ENCODE assay signal across 8 mouse cellular contexts in the genomic region with DNA sequence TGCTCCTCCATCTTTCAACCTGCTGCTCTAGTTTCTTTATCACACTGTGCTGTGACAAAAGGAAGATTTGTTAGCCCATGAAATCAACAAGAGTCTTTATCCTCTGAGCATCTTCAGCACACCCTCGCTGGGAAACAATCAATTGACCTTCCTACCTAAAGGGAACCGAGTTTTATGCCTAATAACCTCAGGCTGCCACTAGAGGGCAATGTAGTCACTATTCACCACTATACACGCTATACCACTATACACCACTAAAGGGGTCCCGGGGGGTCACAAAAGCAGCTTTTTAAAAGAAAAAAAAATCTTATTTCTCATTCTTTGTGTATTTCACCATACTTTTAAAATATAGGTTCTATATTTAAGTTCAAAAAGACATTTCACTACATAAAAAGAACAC. TPM values are rescaled to one million over a fixed set of nuclear protein-coding genes. Genes with fewer than 3 reads are reported as not detected.
DNase-seq lines count a peak whose midpoint lies in the region; ATAC-seq and TF ChIP-seq lines count a peak whose summit lies in the region.

No protein-coding gene starts in this region.

- WGBS in limb, embryonic 14.5 days: 13% methylated on average over 4 of the region's 4 CpGs

- H3K4me2 ChIP-seq in limb, embryonic 14.5 days (replicated peaks; ENCODE audit: low read depth, low read length, severe bottlenecking): no peak overlapping the region

- H3K27me3 ChIP-seq in limb, embryonic 14.5 days (ENCODE audit: control insufficient read depth, insufficient read depth, low read length): no peaks in the 10 kb centered on the region

- TF ChIP-seq POLR2A in limb, embryonic 14.5 days (IDR thresholded peaks at IDR 0.05; ENCODE audit: borderline replicate concordance, extremely low read depth, insufficient read depth, insufficient read length): no peak

- peaks cover 13% of the 10 kb centered on the region for H3K4me1 ChIP-seq in limb, embryonic 14.5 days (ENCODE audit: control insufficient read depth, insufficient read depth, low read length)

- no peak overlapping the region for H3K9ac ChIP-seq in limb, embryonic 14.5 days (ENCODE audit: low read depth, low read length, severe bottlenecking)

- no peak overlapping the region for H3K27ac ChIP-seq in limb, embryonic 14.5 days (replicated peaks; ENCODE audit: low read depth, low read length)

- H3K4me3 ChIP-seq in limb, embryonic 14.5 days (replicated peaks; ENCODE audit: low read length): no peak overlapping the region

- peak; percentile 66 for ATAC-seq in inflammation-experienced regulatory T-cells, adult 6 months
- no peak; the same call in 1 of the 2 replicates for ATAC-seq in limb, embryonic 14.5 days (ENCODE audit: low FRiP score, low read depth)

- peak; percentile 21 to 53 for DNase-seq in left cerebral cortex, adult 18-20 months (ENCODE audit: low spot score in 2 of 2)
- no peak for DNase-seq in left cerebral cortex, adult 8-10 months (ENCODE audit: low spot score in 2 of 2)
- DNase-seq in MN1 (ENCODE audit: low spot score): peak; percentile 67
- DNase-seq in cerebellum, postnatal 25 days: peak; percentile 32 to 71
- DNase-seq in limb, embryonic 14.5 days (ENCODE audit: low spot score): peak; percentile 87
- DNase-seq in naive thymus-derived CD4-positive, alpha-beta T cell, adult 2 months (ENCODE audit: low read depth): peak; percentile 83
- DNase-seq in gastrocnemius, postnatal 4 days (ENCODE audit: low spot score in 2 of 2): no peak

- H3K9me3 ChIP-seq in limb, embryonic 14.5 days (ENCODE audit: control insufficient read depth, low read length): no peaks in the 10 kb centered on the region

- no peaks in the 10 kb centered on the region for H3K36me3 ChIP-seq in limb, embryonic 14.5 days (ENCODE audit: control insufficient read depth, insufficient read depth, low read length)

RNA-seq across cellular contexts. Expression of gene Hectd2, which starts 15.9 kb away (rescaled TPM):
- 10 to 100 TPM; 19.4 to 21.2 TPM for total RNA-seq in left cerebral cortex, adult 18-20 months (2021)
- total RNA-seq in left cerebral cortex, adult 8-10 months (2022): 10 to 100 TPM; 15.9 to 18.4 (median 17.6) TPM
- polyA plus RNA-seq in inflammation-experienced regulatory T-cells, adult 6 months (2017; shearing (Covaris generic)): 1 to 10 TPM; 1.4 to 2.1 (median 1.8) TPM
- 6.7 and 6.9 TPM in 2 replicates for polyA plus RNA-seq in limb, embryonic 14.5 days (2012; rRNA removed)
- polyA plus RNA-seq in limb, embryonic 14.5 days (2014; fragmentation: Nextera tagmentation; extraction: Ambion mirVana): 3.9 and 4.3 TPM in 2 replicates
- 1 to 10 TPM; 6.2 to 6.5 TPM for total RNA-seq in gastrocnemius, postnatal 4 days (2021)

Comparison
In these comparisons a context has a peak if more than half of its experiments do, and no peak if none do; other contexts are left out.
1. DNase-seq: peak in left cerebral cortex, adult 18-20 months (2 of 2), MN1 (single experiment), cerebellum, postnatal 25 days (2 of 2), limb, embryonic 14.5 days (single experiment) and naive thymus-derived CD4-positive, alpha-beta T cell, adult 2 months (single experiment); none in left cerebral cortex, adult 8-10 months (0 of 2) and gastrocnemius, postnatal 4 days (0 of 2).